Mouse (Mus musculus): ENCODE results near the gene Cnn1. TPM values are rescaled to one million over a fixed set of nuclear protein-coding genes. Genes with fewer than 3 reads are reported as not detected.

The Cnn1 gene
- polyA plus RNA-seq, 2 experiments from 2014 or later: 0.22 TPM; not detected in 1

- ATAC-seq: no peak
These were observed 22.8 kb upstream of the Cnn1 start for GRCm38 (mm10) chr9:22076223-22076622.

GRCm38 (mm10) chr9:22084667-22085021, 14.4 kb upstream of the Cnn1 start:
- ATAC-seq: no peak

DNA sequence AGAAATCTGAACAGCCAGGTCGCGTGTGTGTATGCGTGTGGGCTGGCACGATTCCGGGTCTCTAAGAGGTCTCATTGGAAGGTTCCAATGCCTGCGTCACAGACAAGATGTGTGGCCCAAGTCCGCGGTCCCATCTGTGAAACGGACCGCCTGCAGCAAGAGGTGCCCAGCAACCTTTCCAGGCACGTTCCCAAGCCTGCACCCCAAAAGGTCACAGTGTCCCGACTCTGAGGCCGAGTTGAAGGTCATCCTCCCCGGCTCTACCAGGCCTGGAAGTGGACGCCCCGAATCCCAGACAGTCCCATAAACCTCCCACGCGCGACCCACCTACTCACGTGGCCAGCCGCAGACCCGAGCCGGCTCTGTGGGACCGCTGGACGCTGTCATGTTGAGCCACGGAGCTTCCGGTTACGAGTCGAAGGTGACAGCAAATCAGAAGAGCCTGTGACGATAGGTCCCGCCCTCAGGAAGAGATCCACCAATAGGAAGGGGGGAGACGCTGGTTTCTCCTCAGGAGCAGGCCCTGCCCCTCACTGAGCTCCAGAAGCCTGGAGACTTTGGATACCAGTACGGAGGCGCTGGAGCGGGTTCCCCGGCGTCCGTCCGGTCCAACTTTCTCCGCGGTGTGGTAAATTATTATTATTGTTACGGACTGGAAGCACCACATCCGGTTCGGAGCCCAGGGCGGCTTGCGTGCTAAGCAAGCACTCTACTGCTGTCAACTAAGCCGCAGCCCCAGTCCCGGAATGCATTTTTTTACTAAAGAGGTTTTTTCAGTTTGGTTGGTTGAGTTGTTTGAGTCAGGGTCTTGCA, 13.8 kb upstream of the Cnn1 start, which contains the start of gene Ecsit:
Ecsit (minus strand) TSS at position 417 of the 813 bp plus-strand sequence.
- ATAC-seq: peak; percentile 98

DNA sequence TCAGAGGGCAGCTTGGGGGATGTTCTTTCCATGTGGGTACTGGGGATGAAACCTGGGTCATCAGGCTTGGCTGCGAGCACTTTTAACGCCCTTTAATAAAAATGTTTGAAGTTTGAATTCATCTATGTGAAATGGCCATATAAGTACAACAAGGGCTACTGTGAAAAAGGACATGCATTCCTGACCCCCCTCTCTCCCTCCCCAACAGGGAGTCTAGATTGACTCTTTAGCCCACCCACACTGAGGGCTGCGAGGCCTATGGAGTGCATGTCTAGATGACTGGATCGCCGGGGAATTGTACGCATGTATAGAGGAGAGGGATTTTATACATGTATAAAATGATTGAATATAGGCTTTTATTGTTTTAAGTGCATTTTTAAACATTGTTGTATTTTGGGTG, 13.0 kb upstream of the Cnn1 start:
- ATAC-seq: no peak

GRCm38 (mm10) chr9:22087034-22087618, 11.9 kb upstream of the Cnn1 start:
- ATAC-seq: no peak

- no peak for ATAC-seq
These were observed 9.7 kb upstream of the Cnn1 start for GRCm38 (mm10) chr9:22089281-22089680.

- ATAC-seq: no peak
These were observed 9.0 kb upstream of the Cnn1 start for GRCm38 (mm10) chr9:22089986-22090385.

GRCm38 (mm10) chr9:22092746-22093145, 6.3 kb upstream of the Cnn1 start:
- ATAC-seq: no peak

GRCm38 (mm10) chr9:22095854-22096307, 3.1 kb upstream of the Cnn1 start:
- ATAC-seq: peak; percentile 99

- ATAC-seq: no peak
These were observed 906 bp downstream of the Cnn1 start for GRCm38 (mm10) chr9:22099922-22100321.

GRCm38 (mm10) chr9:22108194-22108593, 9.2 kb downstream of the Cnn1 start:
- ATAC-seq: no peak

- ATAC-seq: no peak
These were observed 16.6 kb downstream of the Cnn1 start for GRCm38 (mm10) chr9:22115635-22116034.

DNA sequence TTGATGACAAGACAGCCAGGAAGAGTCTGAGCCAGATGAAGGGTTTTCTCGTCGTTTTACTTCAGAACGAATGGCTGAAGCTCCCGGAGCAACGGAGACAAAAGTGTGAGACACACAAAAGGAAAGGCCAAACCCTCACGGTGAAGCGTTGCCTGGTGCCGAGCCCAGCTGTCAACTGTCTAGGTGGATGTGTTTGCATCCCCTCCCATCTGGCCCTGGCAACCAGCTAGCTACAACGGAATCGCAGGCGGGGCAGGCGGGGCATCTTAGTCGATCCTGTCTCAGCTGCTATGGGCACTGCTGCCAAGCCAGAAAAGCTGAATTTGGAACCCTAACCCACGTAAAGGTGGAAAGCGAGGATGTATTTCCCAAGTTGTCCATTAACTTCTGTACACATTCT, 17.1 kb downstream of the Cnn1 start:
- no peak for ATAC-seq

GRCm38 (mm10) chr9:22116740-22117426, 17.9 kb downstream of the Cnn1 start, which contains the start of gene Elof1:
Elof1 (minus strand) TSS chr9:22117172.
- peak; percentile 98 for ATAC-seq

GRCm38 (mm10) chr9:22117754-22118456, 18.9 kb downstream of the Cnn1 start:
- peak; percentile 60 for ATAC-seq

DNA sequence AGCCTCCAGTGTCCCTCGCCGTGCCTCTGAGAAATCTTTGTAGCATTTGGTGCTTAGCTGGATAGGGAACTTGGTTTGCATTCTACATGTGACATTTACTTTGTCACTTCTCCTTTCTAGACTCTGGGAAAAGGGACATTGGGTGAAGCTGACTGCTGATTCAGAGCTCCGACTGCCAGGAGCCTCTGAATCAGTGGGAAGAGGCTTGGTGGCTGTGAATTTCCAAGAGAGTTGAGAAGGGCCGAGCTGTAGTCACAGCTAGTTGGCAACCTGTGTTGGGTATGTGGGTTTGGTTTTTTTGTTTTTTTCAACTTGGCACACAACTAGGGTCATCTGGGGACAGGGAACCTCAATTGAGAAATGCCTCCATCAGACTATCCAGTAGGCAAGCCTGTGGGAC, 20.5 kb downstream of the Cnn1 start:
- no peak for ATAC-seq

DNA sequence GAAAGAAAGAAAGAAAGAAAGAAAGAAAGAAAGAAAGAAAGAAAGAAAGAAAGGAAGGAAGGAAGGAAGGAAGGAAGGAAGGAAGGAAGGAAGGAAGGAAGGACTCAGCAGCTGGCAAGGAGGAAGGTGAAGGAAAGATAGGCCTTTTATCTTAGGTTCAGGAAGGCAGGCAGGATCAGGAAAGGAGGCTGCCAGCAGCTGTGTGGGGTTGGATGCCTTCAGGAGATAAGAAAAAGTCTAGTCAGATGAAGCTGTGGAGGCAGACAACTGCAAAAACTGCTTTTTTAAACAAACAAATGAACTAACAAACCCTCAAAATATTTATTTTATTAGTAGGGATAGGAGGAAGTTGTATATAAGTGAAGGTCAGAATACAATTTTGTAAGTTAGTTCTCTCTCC, 22.5 kb downstream of the Cnn1 start:
- no peak for ATAC-seq

DNA sequence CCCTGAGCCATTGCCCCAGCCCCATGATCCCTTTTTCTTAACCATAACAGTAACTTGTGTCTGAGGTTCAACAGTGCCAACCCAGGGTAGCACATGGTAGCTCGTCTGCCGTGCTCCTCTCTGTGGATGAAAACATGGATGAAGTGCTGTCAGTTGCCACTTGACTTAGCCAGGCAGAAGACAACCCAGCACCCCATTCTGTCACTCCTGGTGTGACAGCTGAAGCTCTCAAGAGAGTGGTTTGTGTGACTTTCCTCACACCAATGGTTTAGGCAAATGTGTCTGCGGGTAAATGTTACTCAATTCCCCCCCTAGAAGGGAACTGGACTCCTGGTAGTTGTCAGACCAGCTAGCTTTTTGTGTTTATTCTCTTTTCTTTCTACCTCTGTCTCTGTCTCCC, 23.0 kb downstream of the Cnn1 start:
- no peak for ATAC-seq

- ATAC-seq: peak; percentile 54
These were observed 24.1 kb downstream of the Cnn1 start for GRCm38 (mm10) chr9:22123069-22123609.

GRCm38 (mm10) chr9:22124169-22124568, 25.2 kb downstream of the Cnn1 start:
- no peak for ATAC-seq

DNA sequence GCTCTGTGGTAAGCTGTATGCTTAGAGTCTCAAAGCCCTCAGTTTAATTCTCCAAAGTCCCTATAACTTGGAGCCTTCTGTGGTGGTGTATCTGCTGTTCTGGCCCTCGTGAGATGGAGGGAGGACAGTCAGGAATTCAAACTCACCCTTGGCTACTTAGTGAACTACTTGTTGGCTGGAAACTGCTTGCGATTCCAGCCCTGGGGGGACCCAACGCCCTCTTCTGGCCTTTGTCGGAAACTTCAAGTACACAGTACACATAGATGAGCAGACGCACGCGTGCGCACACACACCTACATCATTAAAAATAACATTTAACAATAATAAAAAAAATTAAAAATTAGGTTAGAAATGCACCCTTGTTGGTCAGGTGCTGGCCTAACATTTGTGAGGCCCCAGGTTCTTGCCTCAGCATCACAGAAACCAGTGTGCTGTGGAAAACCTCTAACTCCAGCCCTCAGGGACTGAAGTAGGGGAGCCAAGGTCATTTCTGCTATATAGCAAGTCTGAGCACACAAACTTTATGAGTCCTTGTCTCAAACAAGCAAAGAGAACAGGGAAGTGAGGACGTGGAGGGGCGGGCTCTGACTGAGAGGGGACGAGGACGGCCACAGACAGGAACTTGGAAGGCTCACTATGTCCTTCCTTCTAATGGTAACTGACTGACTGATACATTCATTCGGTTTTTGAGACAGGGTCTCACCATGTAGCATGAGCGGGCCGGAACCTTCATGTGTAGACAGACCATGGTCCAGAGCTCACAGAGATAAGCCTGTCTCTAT, 26.4 kb downstream of the Cnn1 start:
- ATAC-seq: no peak
